Comparison of ENCODE assay signal across 19 mouse cellular contexts in the genomic region with DNA sequence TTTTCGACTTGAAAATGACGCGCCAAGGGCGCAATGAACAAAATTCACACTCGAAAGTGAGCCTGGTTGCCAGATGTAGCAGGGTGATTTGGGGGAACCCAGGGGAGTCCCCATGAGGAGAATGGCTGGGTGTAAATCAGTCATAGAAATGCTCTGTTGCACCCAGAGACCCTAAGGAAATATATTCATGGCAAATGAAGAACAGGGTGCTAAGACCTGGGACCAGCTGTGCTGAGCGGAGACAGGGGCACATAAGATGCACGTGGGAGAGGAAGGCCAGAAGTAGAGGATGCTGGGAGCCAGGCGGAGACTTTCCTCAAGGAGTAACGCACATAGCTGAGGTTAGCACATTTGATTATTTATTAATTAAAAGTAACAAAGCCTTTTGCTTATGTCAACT.
DNase-seq lines count a peak whose midpoint lies in the region; ATAC-seq lines count a peak whose summit lies in the region.
"Had no signal": no experiment of that assay in that cellular context is flagged by ENCODE, and none has a peak within 500 bp of the region (broad histone marks: within the 10 kb centered on the region; RNA-seq: fewer than 3 reads in every experiment).

No protein-coding gene starts in this region.

- H3K4me3 ChIP-seq in limb, embryonic 11.5 days (ENCODE audit: low read depth, low read length), result no peak overlapping the region
- no peak overlapping the region for H3K4me3 ChIP-seq in limb, embryonic 10.5 days
- no peak overlapping the region for H3K4me3 ChIP-seq in neural tube, embryonic 14.5 days (ENCODE audit: low read depth, low read length)
- H3K4me3 ChIP-seq in neural tube, embryonic 15.5 days (replicated peaks), result no peak overlapping the region
- H3K4me3 ChIP-seq: embryonic facial prominence, embryonic 10.5 days; embryonic facial prominence, embryonic 12.5 days; forebrain, embryonic 13.5 days; forebrain, embryonic 15.5 days had no signal

- H3K4me1 ChIP-seq in limb, embryonic 11.5 days (ENCODE audit: control insufficient read depth, insufficient read depth, low read length), result no peaks in the 10 kb centered on the region
- peaks cover 35% of the 10 kb centered on the region for H3K4me1 ChIP-seq in limb, embryonic 10.5 days
- peaks cover 4% of the 10 kb centered on the region; the same call in 1 of the 2 replicates for H3K4me1 ChIP-seq in neural tube, embryonic 14.5 days (ENCODE audit: control insufficient read depth, insufficient read depth, low read length)
- H3K4me1 ChIP-seq in neural tube, embryonic 15.5 days, result peaks cover 19% of the 10 kb centered on the region
- H3K4me1 ChIP-seq: forebrain, embryonic 15.5 days had no signal

- ATAC-seq in limb, embryonic 11.5 days (ENCODE audit: insufficient number of reproducible peaks, low FRiP score, low TSS enrichment, low read depth), result no peak
- ATAC-seq in neural tube, embryonic 14.5 days (ENCODE audit: low read depth), result peak; percentile 63; the same call in 1 of the 2 replicates
- ATAC-seq in neural tube, embryonic 15.5 days (ENCODE audit: low FRiP score), result 0 out of 2 replicates have a peak, but pooled peaks have one; percentile 15
- ATAC-seq: activated CD4-positive, CD25-positive, alpha-beta regulatory T cell, adult 4 months; forebrain, embryonic 13.5 days; forebrain, embryonic 15.5 days; forebrain, postnatal 0 days; Patski had no signal

- H3K36me3 ChIP-seq in limb, embryonic 11.5 days (ENCODE audit: control insufficient read depth, insufficient read depth, low read length), result no peaks in the 10 kb centered on the region
- H3K36me3 ChIP-seq in limb, embryonic 10.5 days, result no peaks in the 10 kb centered on the region
- no peaks in the 10 kb centered on the region for H3K36me3 ChIP-seq in neural tube, embryonic 14.5 days (ENCODE audit: control insufficient read depth, insufficient read depth, low read length)
- H3K36me3 ChIP-seq in neural tube, embryonic 15.5 days, result no peaks in the 10 kb centered on the region
- H3K36me3 ChIP-seq: embryonic facial prominence, embryonic 12.5 days; forebrain, embryonic 15.5 days had no signal

- no peak overlapping the region for H3K4me2 ChIP-seq in limb, embryonic 11.5 days (ENCODE audit: low read depth, severe bottlenecking)
- H3K4me2 ChIP-seq in neural tube, embryonic 14.5 days (ENCODE audit: low read depth, low read length), result no peak overlapping the region
- no peak overlapping the region for H3K4me2 ChIP-seq in neural tube, embryonic 15.5 days
- H3K4me2 ChIP-seq: embryonic facial prominence, embryonic 12.5 days; forebrain, embryonic 13.5 days; forebrain, embryonic 15.5 days had no signal

- WGBS in limb, embryonic 11.5 days, result 87% methylated on average over 9 of the region's 9 CpGs
- WGBS in limb, embryonic 10.5 days, result 91% methylated on average over 9 of the region's 9 CpGs
- 50% methylated on average over 9 of the region's 9 CpGs for WGBS in neural tube, embryonic 14.5 days
- 49% methylated on average over 9 of the region's 9 CpGs for WGBS in neural tube, embryonic 15.5 days

- H3K9me3 ChIP-seq in limb, embryonic 11.5 days (ENCODE audit: control insufficient read depth, low read length), result no peaks in the 10 kb centered on the region
- no peaks in the 10 kb centered on the region for H3K9me3 ChIP-seq in limb, embryonic 10.5 days (replicated peaks)
- no peaks in the 10 kb centered on the region for H3K9me3 ChIP-seq in neural tube, embryonic 14.5 days (ENCODE audit: control insufficient read depth, low read length)
- no peaks in the 10 kb centered on the region for H3K9me3 ChIP-seq in neural tube, embryonic 15.5 days (replicated peaks)
- H3K9me3 ChIP-seq: embryonic facial prominence, embryonic 10.5 days; embryonic facial prominence, embryonic 12.5 days; forebrain, embryonic 13.5 days; forebrain, embryonic 15.5 days had no signal

- no peak overlapping the region for H3K9ac ChIP-seq in limb, embryonic 11.5 days (ENCODE audit: low read length)
- no peak overlapping the region for H3K9ac ChIP-seq in neural tube, embryonic 14.5 days (replicated peaks; ENCODE audit: low read depth, low read length)
- H3K9ac ChIP-seq in neural tube, embryonic 15.5 days (replicated peaks), result no peak overlapping the region
- H3K9ac ChIP-seq: embryonic facial prominence, embryonic 12.5 days; forebrain, embryonic 13.5 days; forebrain, embryonic 15.5 days; forebrain, postnatal 0 days had no signal

- DNase-seq in limb, embryonic 11.5 days (ENCODE audit: low spot score), result peak; percentile 17
- no peak for DNase-seq in limb, embryonic 10.5 days (ENCODE audit: low spot score)
- DNase-seq in Muller cell, postnatal 12 days (ENCODE audit: inconsistent ontology term), result no peak
- DNase-seq: adrenal gland, adult 8-10 months; adrenal gland, postnatal 36 days; cerebellum, adult 11-12 months; cerebellum, adult 2 months; cerebellum, adult 9-10 months; cerebellum, postnatal 10 days; cerebellum, postnatal 25 days; forebrain, postnatal 0 days had no signal

- no peak overlapping the region for H3K27ac ChIP-seq in limb, embryonic 11.5 days (replicated peaks; ENCODE audit: low read depth, low read length)
- no peak overlapping the region for H3K27ac ChIP-seq in limb, embryonic 10.5 days
- H3K27ac ChIP-seq in neural tube, embryonic 14.5 days (ENCODE audit: low read depth, low read length), result no peak overlapping the region
- no peak overlapping the region for H3K27ac ChIP-seq in neural tube, embryonic 15.5 days (replicated peaks)
- H3K27ac ChIP-seq: embryonic facial prominence, embryonic 10.5 days; embryonic facial prominence, embryonic 12.5 days; forebrain, embryonic 13.5 days; forebrain, embryonic 15.5 days had no signal

- no peaks in the 10 kb centered on the region for H3K27me3 ChIP-seq in limb, embryonic 11.5 days (ENCODE audit: control insufficient read depth, insufficient read depth, low read length)
- H3K27me3 ChIP-seq in limb, embryonic 10.5 days (ENCODE audit: low read depth, poor library complexity, severe bottlenecking), result no peaks in the 10 kb centered on the region
- H3K27me3 ChIP-seq in neural tube, embryonic 14.5 days (ENCODE audit: control insufficient read depth, insufficient read depth, low read length), result no peaks in the 10 kb centered on the region
- H3K27me3 ChIP-seq in neural tube, embryonic 15.5 days (replicated peaks), result no peaks in the 10 kb centered on the region
- H3K27me3 ChIP-seq: embryonic facial prominence, embryonic 12.5 days; forebrain, embryonic 15.5 days; Patski had no signal
